Mouse (Mus musculus) left cerebral cortex, adult 2 months (tissue): ENCODE results near the gene Pfkl. TPM values are rescaled to one million over a fixed set of nuclear protein-coding genes. Genes with fewer than 3 reads are reported as not detected.
A peak's percentile ranks its signal among the peaks of the same experiment; 100 is the strongest.

Experiments used
- DNase-seq, 2 experiments: peaks; one replicate each; pipeline ENCODE4 v3.0.0; 2021 to 2022; ENCODE audit warnings: low spot score in 2 of 2, mixed read lengths in 1 of 2; ENCODE audit errors: extremely low spot score in 1 of 2
- H3K27ac ChIP-seq: fragments of 200-600 bp; 2 replicates; pipeline ENCODE4 v1.8.1; 2022
- H3K4me3 ChIP-seq: fragments of 200-600 bp; 2 replicates; pipeline ENCODE4 v1.8.1; 2022
- CTCF ChIP-seq: fragments of 200-600 bp; IDR thresholded peaks from 2 replicates; pipeline ENCODE4 v1.8.1; 2022; ENCODE audit warnings: antibody characterized with exemption, mild to moderate bottlenecking, moderate library complexity
- intact Hi-C: fragments of 180-260 bp; cut with DNase I; formaldehyde crosslinking; loops from one replicate; pipeline ENCODE4 v1.15.1; 2025
- total RNA-seq, 2 experiments: library from RNA; stranded (reverse); gene quantifications; 2 replicates each; pipeline ENCODE4 v1.2.3; 2021

Gene Pfkl
- total RNA-seq, 2 experiments from 2014 or later, result 141 to 149 TPM

- DNase-seq, result peak; percentile 99 to 100
- intact Hi-C loops, result loop anchor here (10.0 kb wide), 1 partner anchor 354 kb away; the partner anchor contains the start of gene Ube2g2
- H3K4me3 ChIP-seq, result peak within 1 kb of the TSS; percentile 82
- TF ChIP-seq CTCF, result no peak; the same call in 1 of the 2 replicates
- H3K27ac ChIP-seq, result peak within 1 kb of the TSS; percentile 90
Observed at GRCm38 (mm10) chr10:77978351-77979350, 31.2 kb downstream of the Pfkl start, which contains the start of gene 1810043G02Rik. 1810043G02Rik (plus strand) TSS chr10:77978524.

- H3K4me3 ChIP-seq, result no peak overlapping the region
Observed at GRCm38 (mm10) chr10:77976458-77977150, 33.3 kb downstream of the Pfkl start.

GRCm38 (mm10) chr10:77975653-77976052 is 34.2 kb downstream of the Pfkl start:
- no peak for TF ChIP-seq CTCF
- H3K4me3 ChIP-seq, result no peak overlapping the region
- intact Hi-C loops, result loop anchor here (10.0 kb wide), 1 partner anchor 351 kb away; the partner anchor contains the start of gene Ube2g2
- no peak overlapping the region for H3K27ac ChIP-seq
- DNase-seq, result no peak

More at GRCm38 (mm10) chr10:77976458-77977150, 33.3 kb downstream of the Pfkl start:
- DNase-seq, result no peak
- intact Hi-C loops, result loop anchor here (10.0 kb wide), 1 partner anchor 352 kb away; the partner anchor contains the start of gene Ube2g2
- H3K27ac ChIP-seq, result no peak overlapping the region
- TF ChIP-seq CTCF, result no peak

GRCm38 (mm10) chr10:77974811-77975210 is 35.1 kb downstream of the Pfkl start:
- TF ChIP-seq CTCF, result no peak
- no peak for DNase-seq
- intact Hi-C loops, result loop anchor here (10.0 kb wide), 1 partner anchor 350 kb away; the partner anchor contains the start of gene Ube2g2
- H3K27ac ChIP-seq, result no peak overlapping the region
- no peak overlapping the region for H3K4me3 ChIP-seq

- Histone ChIP-seq H3K4me3 (no peak overlapping the region), H3K27ac (no peak overlapping the region)
- DNase-seq, result no peak
- TF ChIP-seq CTCF, result no peak
- intact Hi-C loops, result loop anchor here (10.0 kb wide), 1 partner anchor 350 kb away; the partner anchor contains the start of gene Ube2g2
Observed at GRCm38 (mm10) chr10:77974323-77974722, 35.6 kb downstream of the Pfkl start.

- intact Hi-C loops, result loop anchor here (10.0 kb wide), 1 partner anchor 347 kb away; the partner anchor contains the start of gene Ube2g2
- no peak overlapping the region for H3K27ac ChIP-seq
- DNase-seq, result peak in 1 of 2 experiments; percentile 44
Observed at GRCm38 (mm10) chr10:77971709-77972553, 38.0 kb downstream of the Pfkl start.

GRCm38 (mm10) chr10:77971191-77971590 is 38.7 kb downstream of the Pfkl start:
- no peak for TF ChIP-seq CTCF
- Histone ChIP-seq H3K27ac (no peak overlapping the region), H3K4me3 (no peak overlapping the region)
- intact Hi-C loops, result loop anchor here (10.0 kb wide), 1 partner anchor 346 kb away; the partner anchor contains the start of gene Ube2g2
- no peak for DNase-seq

More at GRCm38 (mm10) chr10:77971709-77972553, 38.0 kb downstream of the Pfkl start:
- TF ChIP-seq CTCF, result peak; percentile 52
- H3K4me3 ChIP-seq, result no peak overlapping the region

GRCm38 (mm10) chr10:77970481-77970880 is 39.4 kb downstream of the Pfkl start, which contains the start of gene Trpm2:
Trpm2 (minus strand) TSS chr10:77970563.
- Histone ChIP-seq H3K27ac (peak within 1 kb of the TSS; percentile 19; the same call in 1 of the 2 replicates), H3K4me3 (peak within 1 kb of the TSS; percentile 42)
- no peak for TF ChIP-seq CTCF
- no peak for DNase-seq
- intact Hi-C loops, result loop anchor here (10.0 kb wide), 1 partner anchor 346 kb away; the partner anchor contains the start of gene Ube2g2

GRCm38 (mm10) chr10:77969973-77970325 is 39.9 kb downstream of the Pfkl start:
- TF ChIP-seq CTCF, result no peak
- intact Hi-C loops, result loop anchor here (10.0 kb wide), 1 partner anchor 345 kb away; the partner anchor contains the start of gene Ube2g2
- Histone ChIP-seq H3K4me3 (peak overlapping the region; percentile 42), H3K27ac (peak overlapping the region; percentile 19; the same call in 1 of the 2 replicates)
- no peak for DNase-seq

- TF ChIP-seq CTCF, result no peak
- DNase-seq, result peak; percentile 75 to 77
- H3K27ac ChIP-seq, result peak overlapping the region; percentile 19; the same call in 1 of the 2 replicates
- H3K4me3 ChIP-seq, result peak overlapping the region; percentile 42
- intact Hi-C loops, result no loop called here
Observed at GRCm38 (mm10) chr10:77969274-77969972, 40.5 kb downstream of the Pfkl start.
